Mouse (Mus musculus): ENCODE data around the gene Hnrnpd. TPM values are rescaled to one million over a fixed set of nuclear protein-coding genes. Genes with fewer than 3 reads are reported as not detected.

The Hnrnpd gene
- polyA plus RNA-seq, 1 experiment from 2014 or later: 245 TPM

DNA sequence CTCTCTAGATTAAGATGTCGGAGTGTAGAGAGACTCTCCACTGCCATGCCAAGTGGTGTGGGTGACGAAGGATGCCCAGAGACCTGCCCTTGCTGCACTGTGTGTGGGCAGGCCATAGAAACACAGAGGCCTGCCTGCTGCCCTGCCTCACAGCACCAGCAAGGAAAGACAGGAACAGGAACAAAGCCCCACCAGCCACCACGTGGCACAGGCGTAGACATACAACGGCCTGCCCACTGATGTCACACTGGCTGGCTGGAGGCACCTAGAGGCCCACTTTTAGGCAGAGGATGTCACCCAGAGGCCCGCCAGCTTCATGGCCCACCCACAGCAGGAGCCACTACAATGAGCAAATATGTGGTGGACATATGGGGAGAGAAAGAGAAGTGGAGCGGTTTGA lies 21.3 kb upstream of the Hnrnpd start:
- no peak overlapping the region for H3K4me3 ChIP-seq
- no peak overlapping the region for H3K9ac ChIP-seq (replicated peaks)
- no peaks in the 10 kb centered on the region for H3K9me3 ChIP-seq
- ATAC-seq (replicated peaks): no peak
- H3K27me3 ChIP-seq: no peaks in the 10 kb centered on the region
- H3K4me2 ChIP-seq (replicated peaks): no peak overlapping the region
- 77% methylated on average over 7 of the region's 7 CpGs for WGBS
- no peaks in the 10 kb centered on the region for H3K4me1 ChIP-seq
- H3K27ac ChIP-seq (replicated peaks): no peak overlapping the region
- H3K36me3 ChIP-seq: no peaks in the 10 kb centered on the region

DNA sequence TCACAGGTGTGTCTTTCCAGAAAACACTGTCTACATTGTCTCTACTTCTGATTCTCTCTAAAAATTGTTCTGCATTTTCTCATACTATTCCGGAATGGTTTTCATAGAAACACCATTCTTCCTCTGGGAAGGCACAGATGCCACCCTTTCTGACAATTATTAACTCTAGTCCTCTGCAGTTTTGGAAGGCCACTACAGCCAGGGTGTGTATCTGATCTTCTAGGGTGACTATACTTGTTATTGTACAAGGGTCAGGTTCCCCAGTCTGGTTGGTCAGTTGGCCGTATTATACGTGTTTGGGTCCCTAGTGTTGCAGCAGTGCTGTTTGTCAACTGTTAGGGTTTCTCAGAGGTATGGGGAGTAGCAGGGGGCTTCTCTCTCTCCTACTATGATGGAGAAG lies 15.9 kb upstream of the Hnrnpd start:
- no peaks in the 10 kb centered on the region for H3K4me1 ChIP-seq
- H3K36me3 ChIP-seq: no peaks in the 10 kb centered on the region
- no peak overlapping the region for H3K9ac ChIP-seq (replicated peaks)
- H3K4me3 ChIP-seq: no peak overlapping the region
- 98% methylated on average over 3 of the region's 3 CpGs for WGBS
- H3K9me3 ChIP-seq: no peaks in the 10 kb centered on the region
- no peak overlapping the region for H3K27ac ChIP-seq (replicated peaks)
- no peaks in the 10 kb centered on the region for H3K27me3 ChIP-seq
- no peak for ATAC-seq (replicated peaks)
- no peak overlapping the region for H3K4me2 ChIP-seq (replicated peaks)

DNA sequence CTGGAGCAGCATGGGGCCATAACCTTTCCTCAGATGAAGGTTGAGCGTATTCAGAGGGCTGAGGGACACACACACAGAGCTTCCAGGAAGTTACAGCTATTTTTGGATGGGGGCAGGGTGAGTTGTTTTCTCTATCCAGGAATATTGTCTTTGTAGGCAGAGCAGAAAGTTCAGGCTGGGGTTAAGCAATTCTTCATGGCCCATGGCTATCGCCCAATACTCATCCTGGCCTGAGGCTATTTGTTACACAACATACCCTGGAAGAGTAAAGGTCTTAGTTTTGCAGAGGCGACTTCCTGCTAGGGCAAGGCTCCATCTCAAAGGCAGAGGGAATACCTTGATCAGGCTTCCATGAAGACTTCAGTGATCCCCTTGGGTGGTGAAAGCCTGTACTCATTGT lies 15.4 kb upstream of the Hnrnpd start:
- H3K36me3 ChIP-seq: no peaks in the 10 kb centered on the region
- 89% methylated on average over 3 of the region's 3 CpGs for WGBS
- H3K4me2 ChIP-seq (replicated peaks): no peak overlapping the region
- no peak for ATAC-seq (replicated peaks)
- no peaks in the 10 kb centered on the region for H3K4me1 ChIP-seq
- H3K9me3 ChIP-seq: no peaks in the 10 kb centered on the region
- H3K9ac ChIP-seq (replicated peaks): no peak overlapping the region
- H3K4me3 ChIP-seq: no peak overlapping the region
- H3K27me3 ChIP-seq: no peaks in the 10 kb centered on the region
- H3K27ac ChIP-seq (replicated peaks): no peak overlapping the region

DNA sequence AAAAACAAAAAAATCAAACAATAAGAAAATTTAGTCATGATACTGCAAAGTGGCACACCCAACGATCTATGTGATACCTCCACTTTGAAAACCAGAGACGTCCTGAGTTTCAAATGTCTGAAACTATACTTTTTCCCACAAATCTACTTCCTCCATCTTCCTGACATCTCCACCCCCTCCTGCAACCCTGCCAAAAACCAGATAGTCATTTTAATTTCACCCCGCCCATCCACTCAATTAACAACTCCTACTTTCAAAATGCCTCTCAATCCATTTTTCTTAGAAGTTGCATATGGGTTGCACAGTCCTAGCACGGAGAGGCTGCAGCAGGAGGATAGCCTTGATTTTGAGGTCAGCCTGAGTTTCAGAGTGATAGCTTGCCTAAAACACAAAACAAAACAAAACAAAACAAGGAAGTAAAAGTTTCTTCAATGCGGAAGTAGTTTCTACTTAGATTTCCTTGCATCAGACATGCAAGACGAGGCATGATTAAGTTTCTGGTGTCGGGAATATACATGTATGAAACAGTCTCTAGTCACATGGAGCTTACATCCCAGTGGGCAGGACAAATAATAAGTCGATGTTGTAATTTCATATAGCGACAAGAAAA lies 4.8 kb upstream of the Hnrnpd start:
- H3K9me3 ChIP-seq: no peaks in the 10 kb centered on the region
- no peak overlapping the region for H3K4me3 ChIP-seq
- no peak for ATAC-seq (replicated peaks)
- 94% methylated on average over 9 of the region's 9 CpGs for WGBS
- peaks cover 5% of the 10 kb centered on the region for H3K4me1 ChIP-seq
- H3K27ac ChIP-seq (replicated peaks): no peak overlapping the region
- H3K9ac ChIP-seq (replicated peaks): no peak overlapping the region
- H3K36me3 ChIP-seq: no peaks in the 10 kb centered on the region
- no peaks in the 10 kb centered on the region for H3K27me3 ChIP-seq
- H3K4me2 ChIP-seq (replicated peaks): no peak overlapping the region

DNA sequence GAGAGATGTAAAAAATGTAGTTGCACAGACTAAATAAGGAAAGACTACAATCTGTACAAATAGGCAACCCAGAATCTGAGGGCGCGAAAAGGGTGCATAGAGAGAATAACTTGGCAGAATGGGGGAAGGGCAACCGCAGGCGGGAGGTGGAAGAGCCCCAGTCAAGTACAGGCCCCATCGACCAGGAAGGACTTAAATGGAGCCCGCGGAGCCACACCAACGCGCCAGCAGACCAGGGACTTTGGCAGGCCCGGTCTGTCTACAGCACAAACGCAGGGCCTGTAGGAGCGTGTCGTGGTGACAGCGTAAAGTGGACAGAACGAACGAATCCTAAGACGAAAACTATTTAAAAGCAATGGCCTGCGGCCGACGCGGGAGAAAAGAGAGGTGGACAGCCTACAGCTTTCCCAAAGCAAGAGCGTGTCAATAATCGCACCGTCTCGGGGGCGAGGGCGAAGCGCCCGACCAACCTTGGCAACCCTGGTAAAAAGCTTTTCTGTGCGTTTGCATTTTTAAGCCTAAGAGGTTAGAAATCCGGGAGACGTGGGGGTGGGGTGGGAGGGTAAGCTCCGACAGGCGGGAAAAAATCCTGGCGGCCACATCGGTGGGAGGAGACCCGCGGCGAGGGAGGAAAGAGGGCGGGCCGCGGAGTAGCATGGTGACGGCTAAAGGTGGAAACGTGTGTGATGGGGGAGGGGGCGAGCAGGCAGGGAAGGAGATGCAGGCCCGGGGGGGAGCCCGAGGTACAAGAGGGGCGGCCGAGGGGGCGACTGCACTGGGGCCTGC lies 1.0 kb downstream of the Hnrnpd start:
- no peaks in the 10 kb centered on the region for H3K27me3 ChIP-seq
- peaks cover 47% of the 10 kb centered on the region for H3K4me1 ChIP-seq
- peaks cover 1% of the 10 kb centered on the region; the same call in 1 of the 2 replicates for H3K36me3 ChIP-seq
- no peaks in the 10 kb centered on the region for H3K9me3 ChIP-seq
- H3K9ac ChIP-seq (replicated peaks): peak overlapping the region; percentile 94
- peak; percentile 42 for ATAC-seq (replicated peaks)
- WGBS: under 1% methylated on average over 46 of the region's 50 CpGs
- H3K4me3 ChIP-seq: peak overlapping the region; percentile 58
- peak overlapping the region; percentile 99 for H3K27ac ChIP-seq (replicated peaks)
- peak overlapping the region; percentile 68 for H3K4me2 ChIP-seq (replicated peaks)

DNA sequence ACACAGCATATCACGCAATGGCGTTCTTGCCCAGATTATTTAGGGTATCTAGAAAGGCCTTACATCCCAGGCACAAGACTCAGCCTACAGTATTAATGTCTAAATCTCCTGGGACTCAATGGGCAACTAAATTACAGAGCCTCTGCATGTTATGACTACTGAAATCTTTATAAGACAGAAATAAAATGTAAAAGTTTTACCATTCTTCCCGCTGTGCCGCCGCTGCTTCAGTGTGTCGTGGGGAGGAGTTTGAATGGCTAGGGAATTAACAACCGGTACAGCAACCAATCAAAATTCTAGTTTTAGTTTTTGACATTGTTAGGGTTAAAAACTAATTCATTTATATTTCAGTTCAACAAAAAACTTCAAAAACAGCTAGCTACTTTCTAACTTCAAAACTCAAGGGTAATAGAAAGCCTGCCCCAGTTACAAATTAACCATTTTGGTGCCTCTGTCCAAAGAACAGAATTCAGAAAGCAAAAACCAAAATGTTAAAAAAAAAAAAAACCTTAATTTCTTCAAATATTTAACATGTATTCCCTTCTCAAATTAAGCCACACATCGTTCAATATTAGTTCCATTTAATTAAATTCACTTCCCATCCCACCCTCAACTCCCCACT lies 2.3 kb downstream of the Hnrnpd start:
- peaks cover 50% of the 10 kb centered on the region for H3K4me1 ChIP-seq
- H3K9me3 ChIP-seq: no peaks in the 10 kb centered on the region
- no peaks in the 10 kb centered on the region for H3K27me3 ChIP-seq
- WGBS: 6% methylated on average over 8 of the region's 8 CpGs
- H3K36me3 ChIP-seq: peaks cover 2% of the 10 kb centered on the region; the same call in 1 of the 2 replicates
- no peak overlapping the region for H3K27ac ChIP-seq (replicated peaks)
- peak overlapping the region; percentile 58 for H3K4me3 ChIP-seq
- H3K4me2 ChIP-seq (replicated peaks): peak overlapping the region; percentile 68
- H3K9ac ChIP-seq (replicated peaks): peak overlapping the region; percentile 94
- ATAC-seq (replicated peaks): no peak

DNA sequence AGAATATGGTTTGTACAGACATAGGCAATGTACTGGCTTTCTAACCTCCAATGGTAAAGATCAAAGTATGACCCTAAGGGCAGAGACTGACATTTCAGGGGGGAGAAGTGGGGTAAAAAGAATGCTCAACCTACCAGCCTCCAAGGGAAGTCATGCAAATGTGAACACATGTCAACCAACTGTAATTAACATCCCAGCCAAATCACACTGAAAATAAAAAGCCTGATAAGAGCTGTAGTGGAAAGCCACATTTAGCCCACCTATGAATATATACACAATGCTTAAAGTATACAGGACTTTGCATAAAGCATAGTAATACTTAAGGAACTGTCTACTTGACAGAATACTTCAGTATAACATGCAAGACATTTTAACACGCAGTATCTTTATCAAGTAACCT lies 3.0 kb downstream of the Hnrnpd start:
- no peak for ATAC-seq (replicated peaks)

DNA sequence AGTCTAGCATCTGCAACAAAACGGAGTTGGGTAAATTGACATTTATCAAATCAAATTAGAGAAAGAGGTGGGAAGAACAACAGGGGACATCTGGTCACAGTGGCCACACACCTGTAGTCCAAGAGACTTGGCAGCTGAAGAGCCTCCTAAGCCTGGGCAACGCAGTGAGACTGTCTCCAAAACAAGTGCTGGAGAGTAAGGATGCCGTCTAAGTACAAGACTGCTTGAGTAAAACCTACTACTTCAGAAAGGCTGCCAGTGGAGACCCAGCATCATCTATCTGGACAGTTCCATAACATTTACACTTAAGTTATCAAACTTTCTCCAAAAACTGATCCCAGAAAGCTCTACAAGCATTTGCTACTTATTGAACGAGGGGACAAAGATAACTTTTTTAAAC lies 3.7 kb downstream of the Hnrnpd start:
- Histone ChIP-seq H3K27ac (replicated peaks) (no peak overlapping the region), H3K9ac (replicated peaks) (no peak overlapping the region), H3K27me3 (no peaks in the 10 kb centered on the region), H3K4me3 (peak overlapping the region; percentile 15), H3K36me3 (peaks cover 7% of the 10 kb centered on the region; the same call in 1 of the 2 replicates), H3K4me2 (replicated peaks) (peak overlapping the region; percentile 68), H3K4me1 (peaks cover 49% of the 10 kb centered on the region), H3K9me3 (no peaks in the 10 kb centered on the region)
- ATAC-seq (replicated peaks): no peak
- 46% methylated on average over 4 of the region's 4 CpGs for WGBS

More for the DNA sequence above, 3.0 kb downstream of the Hnrnpd start:
- no peaks in the 10 kb centered on the region for H3K9me3 ChIP-seq
- H3K27ac ChIP-seq (replicated peaks): no peak overlapping the region
- H3K4me2 ChIP-seq (replicated peaks): peak overlapping the region; percentile 68
- H3K9ac ChIP-seq (replicated peaks): no peak overlapping the region
- H3K4me1 ChIP-seq: peaks cover 50% of the 10 kb centered on the region
- 58% methylated on average over 1 of the region's 1 CpGs for WGBS
- H3K4me3 ChIP-seq: peak overlapping the region; percentile 25
- no peaks in the 10 kb centered on the region for H3K27me3 ChIP-seq
- peaks cover 5% of the 10 kb centered on the region; the same call in 1 of the 2 replicates for H3K36me3 ChIP-seq

DNA sequence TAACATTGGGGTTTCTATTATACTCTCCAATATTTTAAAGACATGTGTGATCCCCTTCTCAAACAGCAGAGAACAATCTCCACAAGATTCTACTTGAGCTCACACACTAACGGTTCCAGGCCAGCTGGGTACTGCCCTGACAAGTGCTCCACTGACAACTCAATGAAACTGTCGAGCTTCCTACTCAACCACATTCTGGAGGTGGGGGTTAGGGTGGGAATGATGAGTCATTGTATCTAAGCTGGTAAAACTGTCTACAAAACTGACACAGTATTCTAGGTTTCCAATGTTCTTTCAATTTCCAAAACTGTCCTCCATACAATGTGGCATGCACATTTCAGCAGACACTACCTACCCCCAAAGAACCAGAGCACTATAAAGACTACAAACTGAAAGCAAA lies 4.8 kb downstream of the Hnrnpd start:
- Histone ChIP-seq H3K27ac (replicated peaks) (no peak overlapping the region), H3K4me2 (replicated peaks) (0 out of 2 replicates have a peak overlapping the region, but pooled peaks have one; percentile 68)
- ATAC-seq (replicated peaks): no peak

DNA sequence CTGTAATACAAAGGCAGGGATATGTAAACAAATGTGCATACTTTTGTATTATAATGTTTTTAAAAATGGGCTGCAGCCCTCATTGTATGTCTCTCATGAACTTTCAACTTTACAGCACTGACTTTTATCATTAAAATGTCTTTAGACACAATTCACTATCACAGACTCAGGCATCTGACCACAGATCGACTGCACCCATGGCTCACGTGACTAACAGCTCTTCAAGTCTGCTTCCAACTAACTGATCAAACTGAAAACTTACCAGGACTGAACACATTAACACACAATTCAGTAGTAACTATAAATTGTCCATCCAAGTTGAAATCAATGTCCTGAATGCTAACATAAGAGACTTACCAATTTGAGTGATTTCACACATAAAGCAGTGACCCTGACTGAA lies 18.8 kb downstream of the Hnrnpd start:
- Histone ChIP-seq H3K9ac (replicated peaks) (no peak overlapping the region), H3K9me3 (no peaks in the 10 kb centered on the region), H3K36me3 (peaks cover 55% of the 10 kb centered on the region), H3K27me3 (no peaks in the 10 kb centered on the region), H3K27ac (replicated peaks) (no peak overlapping the region), H3K4me1 (no peaks in the 10 kb centered on the region), H3K4me3 (no peak overlapping the region), H3K4me2 (replicated peaks) (no peak overlapping the region)
- 85% methylated on average over 2 of the region's 2 CpGs for WGBS
- ATAC-seq (replicated peaks): no peak

More for the DNA sequence above, 4.8 kb downstream of the Hnrnpd start:
- Histone ChIP-seq H3K9ac (replicated peaks) (no peak overlapping the region), H3K9me3 (no peaks in the 10 kb centered on the region), H3K4me1 (peaks cover 47% of the 10 kb centered on the region), H3K27me3 (no peaks in the 10 kb centered on the region), H3K4me3 (no peak overlapping the region), H3K36me3 (peaks cover 9% of the 10 kb centered on the region; the same call in 1 of the 2 replicates)
- WGBS: 18% methylated on average over 2 of the region's 2 CpGs

DNA sequence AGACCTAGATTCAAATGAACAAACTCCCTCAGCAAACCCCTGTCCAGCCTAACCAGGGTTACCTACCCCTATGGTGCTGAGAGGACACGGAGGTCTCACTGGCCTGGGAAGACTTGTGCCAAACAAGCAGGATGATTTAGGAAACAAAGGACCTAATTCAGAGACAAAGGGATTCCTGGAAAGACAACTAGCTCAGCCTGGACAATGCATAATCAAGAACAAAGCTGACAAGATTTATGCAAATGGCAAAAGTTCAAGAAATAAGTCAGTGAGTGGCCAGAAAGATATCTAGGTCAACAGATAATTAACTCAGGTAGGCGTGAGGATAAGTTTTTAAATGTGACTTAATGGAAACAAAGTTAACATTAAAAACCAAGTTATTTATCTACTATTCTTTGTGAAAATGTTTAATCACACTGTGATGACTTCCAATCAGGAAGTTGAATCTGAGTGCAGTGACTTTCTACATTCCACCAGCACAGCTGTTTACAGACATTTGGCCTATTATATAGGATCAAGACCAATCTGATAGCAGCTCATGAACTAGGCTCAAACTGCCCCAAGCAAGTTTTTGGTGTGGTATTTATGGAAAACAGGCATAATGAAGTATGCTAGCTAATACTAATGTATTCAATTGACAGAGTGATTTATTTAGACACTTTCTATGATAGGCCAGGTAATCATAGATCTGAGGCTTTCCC lies 19.4 kb downstream of the Hnrnpd start:
- WGBS: 71% methylated on average over 2 of the region's 2 CpGs

DNA sequence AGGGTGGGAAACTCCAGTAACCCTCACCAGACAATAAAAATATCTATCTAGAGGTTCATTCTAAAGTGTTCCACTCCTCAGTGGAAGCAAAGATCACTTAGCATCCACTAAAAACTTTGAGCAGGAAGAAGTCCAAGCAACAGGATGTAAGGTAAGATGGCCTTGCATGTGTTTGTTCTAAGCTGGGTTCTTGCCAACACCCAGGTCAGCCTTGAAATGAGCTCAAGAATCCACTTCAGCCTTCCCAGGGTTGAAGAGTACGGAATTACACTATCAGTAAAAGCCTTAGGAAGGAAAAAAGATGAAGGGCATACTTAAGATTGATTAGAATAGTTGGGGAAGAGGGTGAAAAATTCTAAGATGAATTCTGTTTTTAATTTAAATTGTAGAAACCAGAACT lies 20.1 kb downstream of the Hnrnpd start:
- H3K27ac ChIP-seq (replicated peaks): no peak overlapping the region
- no peaks in the 10 kb centered on the region for H3K4me1 ChIP-seq
- peaks cover 44% of the 10 kb centered on the region for H3K36me3 ChIP-seq
- H3K9ac ChIP-seq (replicated peaks): no peak overlapping the region
- ATAC-seq (replicated peaks): no peak
- H3K4me2 ChIP-seq (replicated peaks): no peak overlapping the region
- no peaks in the 10 kb centered on the region for H3K27me3 ChIP-seq
- no peak overlapping the region for H3K4me3 ChIP-seq
- 89% methylated on average over 1 of the region's 1 CpGs for WGBS
- no peaks in the 10 kb centered on the region for H3K9me3 ChIP-seq

More for the DNA sequence above, 19.4 kb downstream of the Hnrnpd start:
- no peaks in the 10 kb centered on the region for H3K4me1 ChIP-seq
- H3K9ac ChIP-seq (replicated peaks): no peak overlapping the region
- peaks cover 51% of the 10 kb centered on the region for H3K36me3 ChIP-seq
- no peak overlapping the region for H3K4me2 ChIP-seq (replicated peaks)
- ATAC-seq (replicated peaks): no peak
- no peak overlapping the region for H3K4me3 ChIP-seq
- H3K9me3 ChIP-seq: no peaks in the 10 kb centered on the region
- H3K27ac ChIP-seq (replicated peaks): no peak overlapping the region
- H3K27me3 ChIP-seq: no peaks in the 10 kb centered on the region
